Mouse (Mus musculus) mouse embryonic stem cell (cell line): ENCODE measurements around the gene Gtf3a.

Experiments
- in situ Hi-C, 2 experiments: fragments of 300-500 bp; cut with MboI; formaldehyde crosslinking; loops; 1 replicate in 1 of 2; 3 replicates in 1 of 2; pipeline ENCODE4 v1.14.3; 2019 to 2020; ENCODE audit warnings: low sequenced_read_pairs in 2 of 2, low pct_unique_long_range_greater_than_20kb in 1 of 2, mixed read lengths in 1 of 2; ENCODE audit not compliant: unreplicated experiment in 1 of 2

Gene Gtf3a

DNA sequence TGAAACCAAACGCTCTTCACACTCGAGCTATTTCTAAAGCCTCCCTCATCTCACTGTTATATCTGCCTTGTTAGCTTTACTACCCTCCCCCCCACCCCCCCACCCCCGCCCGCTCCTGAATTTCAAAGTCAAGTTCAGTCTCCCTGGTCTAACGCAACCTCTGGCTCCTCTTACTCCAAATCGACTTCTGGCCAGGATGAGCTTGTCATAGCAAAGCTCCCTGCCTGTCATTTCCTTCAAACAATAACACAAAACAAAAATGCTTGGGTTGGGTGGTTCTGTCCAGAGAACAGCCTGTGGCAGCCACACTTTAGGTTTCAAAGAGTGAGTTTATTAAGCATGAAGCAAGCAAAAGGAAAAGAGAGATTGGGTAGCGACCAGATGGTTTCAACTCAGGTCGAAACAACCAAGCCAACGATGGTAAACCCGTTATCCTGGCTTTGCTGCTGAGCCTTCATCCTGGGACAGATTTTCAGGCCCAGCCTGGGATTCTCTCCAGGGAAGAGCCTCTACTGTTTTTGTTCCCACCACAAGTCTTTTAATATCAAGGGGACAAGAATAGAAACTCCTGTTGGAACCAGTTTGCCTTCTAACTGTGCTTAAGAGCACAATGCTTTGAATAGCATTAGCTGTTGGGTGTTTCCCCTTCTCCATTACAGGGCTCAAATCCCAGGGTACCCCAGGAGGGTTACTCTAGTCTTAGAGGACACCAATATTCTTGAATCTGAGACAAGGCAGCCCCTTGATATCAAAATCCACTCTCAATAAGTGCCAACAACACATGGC lies 23.5 kb downstream of the Gtf3a start:
- in situ Hi-C loops: no loop called here

GRCm38 (mm10) chr5:146973353-146973752 lies 24.9 kb downstream of the Gtf3a start:
- in situ Hi-C loops: no loop called here

DNA sequence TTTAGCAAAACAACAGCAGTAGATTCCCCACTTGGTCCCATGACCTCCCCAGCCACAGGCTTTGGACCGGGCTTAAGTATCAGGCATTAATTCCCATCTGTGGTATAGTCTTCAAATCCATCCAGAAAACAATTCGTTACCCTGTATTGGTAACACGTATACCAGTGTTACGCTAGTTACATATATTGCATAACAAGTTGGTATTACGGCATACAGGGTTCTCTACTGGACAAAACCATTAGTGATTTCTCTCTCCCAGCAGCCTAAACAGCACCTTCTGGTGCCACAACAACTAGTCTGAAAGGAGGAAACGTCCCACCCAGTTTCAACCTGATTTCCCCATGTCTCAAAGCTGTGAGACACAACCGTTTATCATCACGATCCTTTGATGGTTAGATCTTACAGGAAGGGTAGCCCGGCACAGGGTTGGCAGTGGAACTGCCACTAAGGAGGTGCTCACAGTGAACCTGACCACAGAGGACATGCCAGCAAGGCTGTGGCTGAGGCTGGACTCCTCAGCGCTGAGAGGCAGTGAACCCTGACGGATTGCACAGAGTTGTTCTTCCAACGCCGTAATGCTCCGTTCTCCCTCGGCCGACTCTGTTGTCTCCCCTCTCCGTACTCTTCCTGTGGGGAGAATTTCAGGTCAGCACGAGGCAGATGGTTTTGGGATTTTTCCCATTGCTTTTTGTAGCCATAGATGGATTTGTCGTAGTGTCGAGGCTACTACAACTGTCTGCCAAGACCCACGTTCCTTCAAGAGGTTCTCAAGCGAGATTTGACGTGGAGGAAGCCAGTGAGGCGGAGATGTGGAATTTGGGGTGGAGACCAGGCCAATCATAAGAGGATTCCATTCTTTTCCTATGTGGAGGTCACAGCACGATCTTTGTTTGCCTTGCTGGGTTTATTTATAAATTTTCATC lies 25.7 kb downstream of the Gtf3a start:
- in situ Hi-C loops: no loop called here

DNA sequence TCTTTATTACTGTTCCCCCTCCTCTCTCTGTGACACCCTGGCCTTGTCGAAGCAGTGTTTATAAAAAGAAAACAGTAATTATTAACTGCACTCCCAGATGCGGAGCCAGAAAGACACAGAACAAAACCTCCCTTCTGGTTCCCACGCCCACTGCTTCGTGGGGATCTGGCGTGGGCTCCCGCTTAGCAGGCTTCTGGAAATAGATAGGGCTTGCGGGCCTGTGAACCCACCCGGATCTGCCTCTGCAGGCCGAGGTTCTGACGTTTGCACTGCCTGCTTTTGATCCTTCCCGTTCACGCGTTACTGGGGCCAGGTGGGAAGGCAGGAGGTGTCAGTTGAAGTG lies 26.3 kb downstream of the Gtf3a start:
- in situ Hi-C loops: loop anchor here in 1 of 2 experiments (5.0 kb wide), 1 partner anchor 32 kb away; no protein-coding TSS in a partner anchor

DNA sequence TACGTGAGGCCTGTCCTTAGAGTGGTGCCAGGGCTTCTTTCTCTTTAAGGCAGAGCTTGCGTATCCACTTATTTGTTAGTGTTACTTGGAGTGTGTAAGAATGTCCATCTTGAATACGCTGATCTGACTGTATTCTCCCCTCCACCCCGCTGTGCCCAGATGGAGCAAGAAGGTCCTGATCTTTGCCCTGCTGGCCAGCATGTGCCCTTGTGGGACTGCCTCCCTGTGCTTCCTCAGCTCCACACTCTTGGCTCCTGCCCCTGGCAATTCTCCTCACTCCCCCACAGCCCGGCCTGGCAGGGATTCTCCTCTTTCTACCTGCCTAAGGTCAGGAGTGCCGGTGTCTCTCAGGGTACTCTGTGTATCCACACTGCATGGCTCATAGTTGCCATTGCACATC lies 32.9 kb downstream of the Gtf3a start:
- in situ Hi-C loops: no loop called here

DNA sequence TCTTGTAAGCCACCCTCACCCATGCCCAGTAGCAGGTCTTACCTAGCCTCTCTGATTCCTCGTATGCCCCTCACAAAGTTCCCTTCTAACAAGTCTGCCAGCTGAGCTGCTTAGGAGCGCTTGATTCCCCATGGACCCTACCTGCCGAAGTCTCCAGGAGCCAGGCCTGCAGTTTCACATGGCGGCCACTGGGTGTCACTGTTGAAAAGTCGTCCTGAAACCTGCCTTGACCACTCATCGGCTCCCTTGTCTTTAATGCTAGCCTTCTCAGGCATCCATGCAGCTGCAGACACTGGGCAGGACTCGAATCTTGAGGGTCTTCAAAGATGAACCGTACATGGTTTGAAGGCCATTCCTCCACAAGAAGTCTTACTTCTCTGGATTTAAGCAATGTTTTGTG lies 34.8 kb downstream of the Gtf3a start:
- in situ Hi-C loops: no loop called here

GRCm38 (mm10) chr5:146985725-146986433 lies 37.4 kb downstream of the Gtf3a start:
- in situ Hi-C loops: no loop called here

DNA sequence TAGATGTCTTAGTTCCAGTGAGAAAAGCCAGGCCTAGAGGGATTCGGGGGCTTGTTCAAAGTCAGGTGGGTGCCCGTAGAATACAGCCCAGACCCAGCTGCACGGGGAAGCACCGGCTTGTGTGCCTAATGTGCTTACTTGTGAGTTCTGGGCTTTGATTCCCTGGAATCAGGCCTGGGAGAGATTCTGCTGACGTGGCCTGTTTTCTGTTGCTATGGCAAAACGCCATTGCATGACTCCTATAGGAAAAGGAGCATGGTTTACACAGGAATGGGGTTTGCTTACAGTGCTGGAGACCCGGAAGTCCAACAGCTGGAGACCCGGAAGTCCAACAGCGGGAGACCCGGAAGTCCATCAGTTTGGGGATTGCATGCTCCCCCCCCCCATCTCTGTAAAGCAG lies 39.1 kb downstream of the Gtf3a start:
- in situ Hi-C loops: no loop called here

- in situ Hi-C loops: no loop called here
Observed at GRCm38 (mm10) chr5:146989051-146989450, 40.6 kb downstream of the Gtf3a start.

- in situ Hi-C loops: no loop called here
Observed at GRCm38 (mm10) chr5:146993509-146993908, 45.1 kb downstream of the Gtf3a start.

GRCm38 (mm10) chr5:146994973-146995372 lies 46.5 kb downstream of the Gtf3a start:
- in situ Hi-C loops: no loop called here

DNA sequence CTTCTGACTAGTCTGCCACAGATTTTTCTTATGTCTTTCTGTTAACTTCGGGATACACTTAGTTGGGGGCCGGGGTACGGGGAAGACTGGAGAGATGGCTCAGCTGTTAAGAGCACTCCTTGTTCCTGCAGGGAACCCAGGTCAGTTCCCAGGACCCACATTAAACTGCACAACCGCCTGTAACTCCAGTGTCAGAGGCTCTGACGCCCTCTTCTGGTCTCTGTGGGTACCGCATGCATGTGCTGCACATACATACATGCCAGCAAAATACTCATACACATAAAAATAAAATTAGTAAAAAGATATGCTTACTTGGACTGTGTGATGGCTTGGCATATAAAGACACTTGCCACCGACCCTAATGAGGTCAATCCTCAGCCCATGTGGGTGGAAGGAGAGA lies 48.4 kb downstream of the Gtf3a start:
- in situ Hi-C loops: no loop called here

DNA sequence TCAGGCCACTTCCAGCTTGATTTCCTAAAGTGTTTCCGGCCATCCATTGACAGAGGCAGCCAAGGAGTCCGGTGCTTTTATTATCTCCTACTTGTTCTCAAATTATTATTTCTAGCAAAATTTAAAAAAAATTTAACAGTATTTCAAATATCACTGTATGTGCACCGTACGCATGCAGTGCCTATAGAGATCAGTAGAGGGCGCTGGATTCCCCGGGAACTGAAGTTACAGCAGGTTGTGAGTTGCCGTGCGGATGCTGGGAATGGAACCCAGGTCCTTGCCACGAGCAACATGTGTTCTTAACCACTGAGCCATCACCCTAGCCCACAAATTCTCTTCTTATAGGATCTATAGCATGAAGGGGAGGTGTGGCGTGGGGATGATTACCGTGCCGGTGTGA lies 50.3 kb downstream of the Gtf3a start:
- in situ Hi-C loops: no loop called here

GRCm38 (mm10) chr5:147001312-147001711 lies 52.9 kb downstream of the Gtf3a start:
- in situ Hi-C loops: no loop called here

DNA sequence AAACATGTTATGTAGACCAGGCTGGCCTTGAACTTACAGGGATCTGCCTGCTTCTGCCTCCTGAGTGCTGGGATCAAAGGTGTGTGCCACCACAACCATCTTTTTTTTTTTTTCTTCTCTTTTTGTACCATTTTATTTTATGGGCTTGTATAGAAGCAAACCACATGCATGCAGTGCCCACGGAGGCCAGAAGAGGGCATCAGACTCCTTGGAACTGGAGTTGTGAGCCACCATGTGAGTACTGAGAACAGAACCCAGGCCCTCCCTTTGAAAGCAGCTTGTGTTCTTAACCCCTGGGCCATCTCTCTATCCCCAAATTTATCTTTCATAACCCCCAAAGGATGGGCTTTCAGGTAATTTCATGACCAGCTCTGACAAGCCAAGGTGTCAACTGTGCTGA lies 54.8 kb downstream of the Gtf3a start:
- in situ Hi-C loops: no loop called here
